Mouse (Mus musculus) liver, postnatal 0 days (tissue): Measurements from ENCODE around the gene Zfp109.

Experiments
- CTCF ChIP-seq: sonication (generic); IDR thresholded peaks from 2 replicates; pipeline ENCODE4 v1.5.1; 2016; ENCODE audit warnings: antibody characterized with exemption, low read depth
- EP300 ChIP-seq: IDR thresholded peaks from 2 replicates; pipeline ENCODE4 v1.6.1; 2016; ENCODE audit warnings: antibody characterized with exemption, low read depth, mild to moderate bottlenecking

DNA sequence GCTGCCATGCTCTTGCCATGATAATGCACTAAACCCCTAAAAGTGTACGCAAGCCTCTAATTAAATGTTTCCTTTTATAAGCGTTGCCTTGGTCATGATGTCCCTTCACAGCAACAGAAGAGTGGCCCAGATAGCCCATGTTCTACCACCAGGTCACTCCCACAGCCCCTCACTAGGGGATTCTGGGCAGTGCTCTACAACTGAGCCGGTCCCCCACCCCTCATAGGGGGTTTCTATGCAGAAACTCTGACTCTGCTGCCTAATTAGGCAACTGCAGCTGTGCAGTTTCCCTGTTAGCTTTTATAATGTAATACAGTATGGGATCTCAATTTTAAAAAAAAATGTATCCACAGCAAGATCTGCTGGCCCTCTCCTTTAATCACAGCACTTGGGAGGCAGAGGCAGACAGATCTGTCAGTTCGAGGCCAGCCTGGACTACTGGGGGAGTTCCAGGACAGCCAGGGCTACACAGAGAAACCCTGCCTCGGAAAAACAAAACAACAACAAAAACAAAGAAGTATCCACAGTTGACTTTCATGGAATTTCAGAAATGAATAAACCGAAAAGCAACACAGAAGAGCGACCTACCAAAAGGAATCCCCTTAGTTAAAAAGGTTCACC lies 32.4 kb upstream of the Zfp109 start:
- TF ChIP-seq CTCF (no peak), EP300 (no peak)
